Mouse (Mus musculus): ENCODE measurements at regions not wholly inside any gene's neighbourhood (a gene's known extent, or its start where the extent isn't known, plus 50 kb on each side); places are given as distances from the start of the nearest gene placed in this dataset.
A peak's percentile ranks its signal among the peaks of the same experiment; 100 is the strongest.

DNA sequence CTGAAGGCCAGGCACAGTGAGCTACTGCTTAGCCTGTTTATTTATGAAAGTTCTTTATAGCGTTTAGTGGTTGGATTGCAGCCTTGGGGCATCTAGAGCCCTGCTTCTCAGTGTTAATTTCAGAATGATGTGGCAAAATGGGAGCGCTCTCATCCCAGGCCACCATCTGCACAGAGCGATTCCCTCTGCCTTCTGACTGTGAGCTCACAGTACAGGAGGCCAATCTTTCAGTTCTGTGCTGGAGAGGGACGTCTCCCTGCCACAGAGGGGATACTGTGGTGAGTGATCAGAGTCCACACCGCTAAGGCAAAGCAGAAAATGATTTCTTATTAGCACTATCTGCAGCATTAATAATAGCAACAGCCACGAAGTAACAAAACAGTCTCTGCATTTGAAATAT lies 154.2 kb upstream of the Ptbp2 start:
- H3K27ac ChIP-seq (ENCODE audit: low read depth), result no peak overlapping the region
- no peak overlapping the region for H3K4me2 ChIP-seq (ENCODE audit: low read depth, low read length)
- H3K4me1 ChIP-seq (ENCODE audit: insufficient read depth), result no peaks in the 10 kb centered on the region; the same call in 1 of the 2 replicates
- ATAC-seq, result no peak
- no peak for DNase-seq
- H3K36me3 ChIP-seq (replicated peaks; ENCODE audit: insufficient read depth, low read length), result no peaks in the 10 kb centered on the region
- no peak overlapping the region for H3K4me3 ChIP-seq (ENCODE audit: low read depth, low read length)
- H3K9me3 ChIP-seq (ENCODE audit: low read length), result no peaks in the 10 kb centered on the region
- no peak overlapping the region for H3K9ac ChIP-seq (replicated peaks)
- TF ChIP-seq CTCF (IDR thresholded peaks at IDR 0.05; ENCODE audit: low read depth), result no peak
- no peak for TF ChIP-seq EP300 (IDR thresholded peaks at IDR 0.05; ENCODE audit: low read depth)
- no peaks in the 10 kb centered on the region for H3K27me3 ChIP-seq (ENCODE audit: insufficient read depth, low read length)
- 63% methylated on average over 6 of the region's 6 CpGs for WGBS (ENCODE audit: insufficient replicate concordance)

GRCm38 (mm10) chr3:119936526-119936925 lies 152.3 kb upstream of the Ptbp2 start:
- Histone ChIP-seq H3K4me2 (ENCODE audit: low read depth, low read length) (no peak overlapping the region), H3K4me3 (ENCODE audit: low read depth, low read length) (no peak overlapping the region), H3K27me3 (ENCODE audit: insufficient read depth, low read length) (no peaks in the 10 kb centered on the region), H3K4me1 (ENCODE audit: insufficient read depth) (no peaks in the 10 kb centered on the region; the same call in 1 of the 2 replicates), H3K9me3 (ENCODE audit: low read length) (no peaks in the 10 kb centered on the region), H3K27ac (ENCODE audit: low read depth) (no peak overlapping the region), H3K9ac (replicated peaks) (no peak overlapping the region), H3K36me3 (replicated peaks; ENCODE audit: insufficient read depth, low read length) (no peaks in the 10 kb centered on the region)
- WGBS (ENCODE audit: insufficient replicate concordance), result 74% methylated on average over 1 of the region's 1 CpGs
- DNase-seq, result no peak
- TF ChIP-seq EP300 (IDR thresholded peaks at IDR 0.05; ENCODE audit: low read depth) (no peak), CTCF (IDR thresholded peaks at IDR 0.05; ENCODE audit: low read depth) (no peak)
- ATAC-seq, result no peak

DNA sequence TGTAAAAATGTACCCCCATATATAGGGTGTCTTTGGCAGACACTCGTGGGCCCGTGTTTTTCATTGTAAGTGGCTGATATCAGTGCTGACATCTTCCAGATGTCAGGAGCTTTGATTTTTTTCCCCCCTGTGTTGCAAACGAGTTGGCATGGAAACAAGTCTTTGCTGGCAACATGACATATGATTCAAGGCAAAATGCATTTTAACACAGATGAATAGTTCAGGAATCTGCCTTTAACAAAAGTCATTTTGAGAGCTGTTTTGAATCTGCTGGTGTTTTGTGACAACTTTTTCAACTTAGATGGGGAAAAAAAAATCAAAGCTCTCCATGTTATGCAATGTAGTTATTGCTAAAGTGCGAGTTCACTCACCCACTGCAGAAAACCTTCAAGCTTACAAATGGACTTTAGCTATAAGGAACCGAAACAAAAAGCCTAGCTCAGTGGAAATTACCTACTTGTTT lies 148.8 kb upstream of the Ptbp2 start:
- Histone ChIP-seq H3K4me2 (ENCODE audit: low read depth, low read length) (0 out of 2 replicates have a peak overlapping the region, but pooled peaks have one; percentile 7), H3K27me3 (ENCODE audit: insufficient read depth, low read length) (no peaks in the 10 kb centered on the region), H3K4me1 (ENCODE audit: insufficient read depth) (no peaks in the 10 kb centered on the region; the same call in 1 of the 2 replicates), H3K9ac (replicated peaks) (no peak overlapping the region), H3K4me3 (ENCODE audit: low read depth, low read length) (no peak overlapping the region), H3K27ac (ENCODE audit: low read depth) (no peak overlapping the region), H3K9me3 (ENCODE audit: low read length) (no peaks in the 10 kb centered on the region), H3K36me3 (replicated peaks; ENCODE audit: insufficient read depth, low read length) (no peaks in the 10 kb centered on the region)
- TF ChIP-seq CTCF (IDR thresholded peaks at IDR 0.05; ENCODE audit: low read depth) (no peak), EP300 (IDR thresholded peaks at IDR 0.05; ENCODE audit: low read depth) (no peak)
- DNase-seq, result no peak
- WGBS (ENCODE audit: insufficient replicate concordance), result 47% methylated on average over 5 of the region's 5 CpGs
- ATAC-seq, result no peak

GRCm38 (mm10) chr3:119928281-119928680 lies 144.0 kb upstream of the Ptbp2 start:
- no peaks in the 10 kb centered on the region for H3K36me3 ChIP-seq (replicated peaks; ENCODE audit: insufficient read depth, low read length)
- no peak for TF ChIP-seq CTCF (IDR thresholded peaks at IDR 0.05; ENCODE audit: low read depth)
- no peak overlapping the region for H3K4me2 ChIP-seq (ENCODE audit: low read depth, low read length)
- H3K4me1 ChIP-seq (ENCODE audit: insufficient read depth), result no peaks in the 10 kb centered on the region
- no peak overlapping the region for H3K27ac ChIP-seq (ENCODE audit: low read depth)
- H3K4me3 ChIP-seq (ENCODE audit: low read depth, low read length), result no peak overlapping the region
- WGBS (ENCODE audit: insufficient replicate concordance), result 58% methylated on average over 2 of the region's 2 CpGs
- H3K27me3 ChIP-seq (ENCODE audit: insufficient read depth, low read length), result no peaks in the 10 kb centered on the region
- no peak overlapping the region for H3K9ac ChIP-seq (replicated peaks)
- ATAC-seq, result no peak
- H3K9me3 ChIP-seq (ENCODE audit: low read length), result no peaks in the 10 kb centered on the region
- DNase-seq, result no peak

DNA sequence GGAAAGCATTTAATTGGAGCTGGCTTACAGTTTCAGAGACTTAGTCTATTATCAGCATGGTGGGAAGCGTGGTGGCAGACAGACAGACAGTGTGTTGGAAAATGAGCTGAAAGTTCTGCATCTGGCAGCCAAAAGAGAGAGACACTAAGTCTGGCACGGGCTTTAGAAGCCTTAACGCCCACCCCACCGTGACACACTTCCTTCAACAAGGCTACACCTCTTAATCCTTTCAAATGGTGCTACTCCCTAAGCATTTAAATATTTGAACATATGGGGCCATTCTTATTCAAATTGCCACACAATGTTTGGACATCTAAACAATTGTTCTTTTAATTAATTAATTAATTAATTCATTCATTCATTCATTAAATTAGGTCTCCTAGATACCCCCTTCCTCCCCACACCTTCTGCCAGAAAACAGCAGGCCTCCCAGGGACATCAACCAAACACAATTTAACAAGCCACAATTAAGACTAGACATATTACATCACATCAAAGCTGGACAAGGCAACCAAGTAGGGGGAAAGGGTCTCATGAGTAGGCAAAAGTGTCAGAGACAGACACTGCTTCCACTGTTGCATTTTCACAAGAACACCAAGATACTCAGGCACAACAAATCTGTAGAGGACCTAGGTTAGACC lies 135.4 kb upstream of the Ptbp2 start:
- no peaks in the 10 kb centered on the region for H3K9me3 ChIP-seq (ENCODE audit: low read length)
- TF ChIP-seq CTCF (IDR thresholded peaks at IDR 0.05; ENCODE audit: low read depth), result no peak
- no peak for TF ChIP-seq EP300 (IDR thresholded peaks at IDR 0.05; ENCODE audit: low read depth)
- no peak overlapping the region for H3K27ac ChIP-seq (ENCODE audit: low read depth)
- ATAC-seq (no peak), DNase-seq (no peak)
- no peak overlapping the region for H3K9ac ChIP-seq (replicated peaks)
- H3K36me3 ChIP-seq (replicated peaks; ENCODE audit: insufficient read depth, low read length), result no peaks in the 10 kb centered on the region
- H3K4me2 ChIP-seq (ENCODE audit: low read depth, low read length), result no peak overlapping the region
- 80% methylated on average over 4 of the region's 4 CpGs for WGBS (ENCODE audit: insufficient replicate concordance)
- H3K4me1 ChIP-seq (ENCODE audit: insufficient read depth), result no peaks in the 10 kb centered on the region
- no peaks in the 10 kb centered on the region for H3K27me3 ChIP-seq (ENCODE audit: insufficient read depth, low read length)
- H3K4me3 ChIP-seq (ENCODE audit: low read depth, low read length), result no peak overlapping the region

GRCm38 (mm10) chr3:119915984-119916865 lies 132.0 kb upstream of the Ptbp2 start:
- Histone ChIP-seq H3K9me3 (ENCODE audit: low read length) (no peaks in the 10 kb centered on the region), H3K4me1 (ENCODE audit: insufficient read depth) (no peaks in the 10 kb centered on the region), H3K36me3 (replicated peaks; ENCODE audit: insufficient read depth, low read length) (no peaks in the 10 kb centered on the region), H3K4me3 (ENCODE audit: low read depth, low read length) (no peak overlapping the region), H3K27me3 (ENCODE audit: insufficient read depth, low read length) (no peaks in the 10 kb centered on the region), H3K27ac (ENCODE audit: low read depth) (no peak overlapping the region), H3K4me2 (ENCODE audit: low read depth, low read length) (no peak overlapping the region), H3K9ac (replicated peaks) (no peak overlapping the region)
- DNase-seq, result no peak
- 51% methylated on average over 4 of the region's 4 CpGs for WGBS (ENCODE audit: insufficient replicate concordance)
- TF ChIP-seq CTCF (IDR thresholded peaks at IDR 0.05; ENCODE audit: low read depth) (no peak), EP300 (IDR thresholded peaks at IDR 0.05; ENCODE audit: low read depth) (no peak)
- no peak for ATAC-seq

All from liver, postnatal 0 days (tissue).